ENCODE assay signal across 19 mouse cellular contexts in genomic region chrX:36831632-36832031, GRCm38 (mm10). TPM values are rescaled to one million over a fixed set of nuclear protein-coding genes. Genes with fewer than 3 reads are reported as not detected.
DNase-seq lines count a peak whose midpoint lies in the region; ATAC-seq and TF ChIP-seq lines count a peak whose summit lies in the region.
"Had no signal": no experiment of that assay in that cellular context is flagged by ENCODE, and none has a peak within 500 bp of the region (broad histone marks: within the 10 kb centered on the region; RNA-seq: fewer than 3 reads in every experiment).

No protein-coding gene starts in this region.

- ATAC-seq in forebrain, postnatal 0 days: peak; percentile 70
- no peak for ATAC-seq in forebrain, embryonic 12.5 days (ENCODE audit: low FRiP score)
- peak; percentile 83 for ATAC-seq in lung, embryonic 14.5 days (ENCODE audit: insufficient read depth)
- ATAC-seq in heart, embryonic 16.5 days (replicated peaks; ENCODE audit: extremely low read depth, insufficient read depth, low FRiP score): peak; percentile 51
- ATAC-seq: forebrain, embryonic 13.5 days; intestine, postnatal 0 days had no signal

- H3K4me3 ChIP-seq in forebrain, postnatal 0 days (ENCODE audit: low read depth, low read length): no peak overlapping the region
- H3K4me3 ChIP-seq in forebrain, embryonic 12.5 days (replicated peaks): no peak overlapping the region
- H3K4me3 ChIP-seq in lung, embryonic 14.5 days (ENCODE audit: low read depth, low read length): no peak overlapping the region
- no peak overlapping the region for H3K4me3 ChIP-seq in lung, adult 2 months (replicated peaks; ENCODE audit: extremely low read depth, low read depth, low read length)
- H3K4me3 ChIP-seq in heart, embryonic 16.5 days (ENCODE audit: low read length): no peak overlapping the region
- no peak overlapping the region for H3K4me3 ChIP-seq in small intestine, adult 2 months (ENCODE audit: low read depth, low read length)
- H3K4me3 ChIP-seq: embryonic facial prominence, embryonic 13.5 days; forebrain, embryonic 13.5 days; hindbrain, embryonic 12.5 days; limb, embryonic 15.5 days had no signal

- no peak for TF ChIP-seq CTCF in forebrain, postnatal 0 days (IDR thresholded peaks at IDR 0.05; ENCODE audit: low read depth)
- no peak for TF ChIP-seq CTCF in lung, embryonic 14.5 days (IDR thresholded peaks at IDR 0.05; ENCODE audit: low read depth)
- no peak for TF ChIP-seq CTCF in lung, adult 2 months (IDR thresholded peaks at IDR 0.05; ENCODE audit: insufficient read depth, low read length)
- TF ChIP-seq CTCF in small intestine, adult 2 months (IDR thresholded peaks at IDR 0.05; ENCODE audit: extremely low read depth, insufficient read length, insufficient replicate concordance, low read depth, low read length): no peak

- H3K27me3 ChIP-seq in forebrain, postnatal 0 days (ENCODE audit: insufficient read depth, low read length): no peaks in the 10 kb centered on the region
- H3K27me3 ChIP-seq in forebrain, embryonic 12.5 days: no peaks in the 10 kb centered on the region
- no peaks in the 10 kb centered on the region for H3K27me3 ChIP-seq in lung, embryonic 14.5 days (ENCODE audit: insufficient read depth, low read length)
- H3K27me3 ChIP-seq in heart, embryonic 16.5 days (ENCODE audit: control insufficient read depth, insufficient read depth, low read length): no peaks in the 10 kb centered on the region
- H3K27me3 ChIP-seq in small intestine, adult 2 months (ENCODE audit: control insufficient read depth, insufficient read depth, low read length): no peaks in the 10 kb centered on the region
- H3K27me3 ChIP-seq: embryonic facial prominence, embryonic 13.5 days; forebrain, embryonic 13.5 days; hindbrain, embryonic 12.5 days; limb, embryonic 15.5 days had no signal

- DNase-seq in forebrain, postnatal 0 days: peak; percentile 22
- peak; percentile 60 for DNase-seq in lung, embryonic 14.5 days
- no peak for DNase-seq in lung, adult 2 months
- no peak for DNase-seq in left cerebral cortex, adult 8-10 months (ENCODE audit: low spot score in 2 of 2)
- no peak for DNase-seq in embryo, embryonic 10 days (ENCODE audit: low spot score)
- DNase-seq: B cell, adult 2 months; cerebellum, postnatal 36 days; gastrocnemius, postnatal 14 days; right cerebral cortex, postnatal 14 days; thymus, postnatal 4 days had no signal

- H3K27ac ChIP-seq in forebrain, postnatal 0 days (ENCODE audit: low read depth, low read length): no peak overlapping the region
- H3K27ac ChIP-seq in forebrain, embryonic 12.5 days: no peak overlapping the region
- no peak overlapping the region for H3K27ac ChIP-seq in lung, embryonic 14.5 days (ENCODE audit: low read depth)
- H3K27ac ChIP-seq in heart, embryonic 16.5 days (ENCODE audit: low read length): no peak overlapping the region
- peak overlapping the region; percentile 81 for H3K27ac ChIP-seq in small intestine, adult 2 months (ENCODE audit: insufficient read depth, low read depth, low read length)
- H3K27ac ChIP-seq: embryonic facial prominence, embryonic 13.5 days; forebrain, embryonic 13.5 days; hindbrain, embryonic 12.5 days; limb, embryonic 15.5 days had no signal

- H3K4me2 ChIP-seq in forebrain, postnatal 0 days (ENCODE audit: low read depth): no peak overlapping the region
- H3K4me2 ChIP-seq in forebrain, embryonic 12.5 days: no peak overlapping the region
- no peak overlapping the region for H3K4me2 ChIP-seq in lung, embryonic 14.5 days
- no peak overlapping the region for H3K4me2 ChIP-seq in heart, embryonic 16.5 days (ENCODE audit: low read depth, low read length)
- H3K4me2 ChIP-seq: embryonic facial prominence, embryonic 13.5 days; forebrain, embryonic 13.5 days; hindbrain, embryonic 12.5 days; limb, embryonic 15.5 days; midbrain, embryonic 11.5 days had no signal

- 70% methylated on average over 4 of the region's 4 CpGs for WGBS in forebrain, postnatal 0 days
- WGBS in forebrain, embryonic 12.5 days: 66% methylated on average over 4 of the region's 4 CpGs
- WGBS in lung, embryonic 14.5 days: 45% methylated on average over 4 of the region's 4 CpGs
- 66% methylated on average over 4 of the region's 4 CpGs for WGBS in lung, adult 2 months
- WGBS in heart, embryonic 16.5 days: 31% methylated on average over 4 of the region's 4 CpGs
- WGBS in small intestine, adult 2 months: 38% methylated on average over 4 of the region's 4 CpGs

- no peaks in the 10 kb centered on the region for H3K36me3 ChIP-seq in forebrain, postnatal 0 days (ENCODE audit: insufficient read depth)
- no peaks in the 10 kb centered on the region for H3K36me3 ChIP-seq in forebrain, embryonic 12.5 days (replicated peaks)
- no peaks in the 10 kb centered on the region for H3K36me3 ChIP-seq in lung, embryonic 14.5 days (ENCODE audit: insufficient read depth)
- no peaks in the 10 kb centered on the region for H3K36me3 ChIP-seq in heart, embryonic 16.5 days (ENCODE audit: control insufficient read depth, insufficient read depth)
- no peaks in the 10 kb centered on the region for H3K36me3 ChIP-seq in small intestine, adult 2 months (ENCODE audit: control insufficient read depth, insufficient read depth, low read length)
- H3K36me3 ChIP-seq: embryonic facial prominence, embryonic 13.5 days; hindbrain, embryonic 12.5 days; limb, embryonic 15.5 days had no signal

- no peaks in the 10 kb centered on the region for H3K9me3 ChIP-seq in forebrain, postnatal 0 days (ENCODE audit: low read length)
- H3K9me3 ChIP-seq in forebrain, embryonic 12.5 days: no peaks in the 10 kb centered on the region
- no peaks in the 10 kb centered on the region for H3K9me3 ChIP-seq in lung, embryonic 14.5 days (ENCODE audit: low read depth, low read length)
- no peaks in the 10 kb centered on the region for H3K9me3 ChIP-seq in heart, embryonic 16.5 days (replicated peaks; ENCODE audit: control insufficient read depth, low read length)
- H3K9me3 ChIP-seq: embryonic facial prominence, embryonic 13.5 days; forebrain, embryonic 13.5 days; hindbrain, embryonic 12.5 days; limb, embryonic 15.5 days had no signal

- no peak overlapping the region for H3K9ac ChIP-seq in forebrain, postnatal 0 days
- H3K9ac ChIP-seq in forebrain, embryonic 12.5 days: no peak overlapping the region
- H3K9ac ChIP-seq in lung, embryonic 14.5 days: no peak overlapping the region
- H3K9ac ChIP-seq in heart, embryonic 16.5 days (ENCODE audit: low read length): no peak overlapping the region
- H3K9ac ChIP-seq: embryonic facial prominence, embryonic 13.5 days; forebrain, embryonic 13.5 days; hindbrain, embryonic 12.5 days; limb, embryonic 15.5 days had no signal

- no peaks in the 10 kb centered on the region for H3K4me1 ChIP-seq in forebrain, postnatal 0 days (ENCODE audit: insufficient read depth)
- peaks cover 4% of the 10 kb centered on the region; the same call in 1 of the 2 replicates for H3K4me1 ChIP-seq in forebrain, embryonic 12.5 days
- no peaks in the 10 kb centered on the region for H3K4me1 ChIP-seq in lung, embryonic 14.5 days (ENCODE audit: insufficient read depth)
- no peaks in the 10 kb centered on the region for H3K4me1 ChIP-seq in lung, adult 2 months (ENCODE audit: control insufficient read depth, insufficient read depth, low read length)
- H3K4me1 ChIP-seq in heart, embryonic 16.5 days (ENCODE audit: control insufficient read depth, insufficient read depth, low read length): peaks cover 9% of the 10 kb centered on the region
- peaks cover 18% of the 10 kb centered on the region; the same call in 1 of the 2 replicates for H3K4me1 ChIP-seq in small intestine, adult 2 months (ENCODE audit: control insufficient read depth, insufficient read depth, insufficient read length, low read length)
- H3K4me1 ChIP-seq: embryonic facial prominence, embryonic 13.5 days; forebrain, embryonic 13.5 days; hindbrain, embryonic 12.5 days; limb, embryonic 15.5 days had no signal

- TF ChIP-seq POLR2A in lung, adult 2 months (IDR thresholded peaks at IDR 0.05; ENCODE audit: borderline replicate concordance, extremely low read depth, low read depth, low read length): no peak
- TF ChIP-seq POLR2A in small intestine, adult 2 months (IDR thresholded peaks at IDR 0.05; ENCODE audit: low read depth, low read length): no peak

RNA-seq across cellular contexts. Expression of gene Slc25a5, which starts 36.2 kb away (rescaled TPM):
- total RNA-seq in forebrain, postnatal 0 days (2014; rRNA removed): 333 and 351 TPM in 2 replicates
- 466 and 495 TPM in 2 replicates for polyA plus RNA-seq in forebrain, postnatal 0 days (2015; fragmentation: Nextera tagmentation; extraction: Ambion mirVana)
- 694 and 710 TPM in 2 replicates for polyA plus RNA-seq in forebrain, embryonic 12.5 days (2016; fragmentation: Nextera tagmentation; extraction: Ambion mirVana)
- 690 and 709 TPM in 2 replicates for polyA plus RNA-seq in lung, embryonic 14.5 days (2014; fragmentation: Nextera tagmentation; extraction: Ambion mirVana)
- polyA plus RNA-seq in lung, adult 2 months (2012; rRNA removed): 299 and 343 TPM in 2 replicates
- polyA plus RNA-seq in heart, embryonic 16.5 days (2015; fragmentation: Nextera tagmentation; extraction: Ambion mirVana): 1,229 and 1,290 TPM in 2 replicates
- 962 and 2,171 TPM in 2 replicates for polyA plus RNA-seq in small intestine, adult 2 months (2012; rRNA removed)
- total RNA-seq in left cerebral cortex, adult 8-10 months (2022): 100 to 1,000 TPM; 337 to 365 (median 350) TPM

RNA-seq across cellular contexts. Expression of gene Ube2a, which starts 42.1 kb away (rescaled TPM):
- total RNA-seq in forebrain, postnatal 0 days (2014; rRNA removed): 24.4 and 31.4 TPM in 2 replicates
- 125 and 145 TPM in 2 replicates for polyA plus RNA-seq in forebrain, postnatal 0 days (2015; fragmentation: Nextera tagmentation; extraction: Ambion mirVana)
- 120 and 122 TPM in 2 replicates for polyA plus RNA-seq in forebrain, embryonic 12.5 days (2016; fragmentation: Nextera tagmentation; extraction: Ambion mirVana)
- 134 and 140 TPM in 2 replicates for polyA plus RNA-seq in lung, embryonic 14.5 days (2014; fragmentation: Nextera tagmentation; extraction: Ambion mirVana)
- polyA plus RNA-seq in lung, adult 2 months (2012; rRNA removed): 23.1 and 27.1 TPM in 2 replicates
- 137 and 144 TPM in 2 replicates for polyA plus RNA-seq in heart, embryonic 16.5 days (2015; fragmentation: Nextera tagmentation; extraction: Ambion mirVana)
- polyA plus RNA-seq in small intestine, adult 2 months (2012; rRNA removed): 20.6 and 34.2 TPM in 2 replicates
- 10 to 100 TPM; 38.8 to 46.3 (median 44.9) TPM for total RNA-seq in left cerebral cortex, adult 8-10 months (2022)

RNA-seq across cellular contexts. Expression of gene C330007P06Rik, which starts 42.3 kb away (rescaled TPM):
- total RNA-seq in forebrain, postnatal 0 days (2014; rRNA removed): 30.6 and 36.1 TPM in 2 replicates
- 18.0 and 20.8 TPM in 2 replicates for polyA plus RNA-seq in forebrain, postnatal 0 days (2015; fragmentation: Nextera tagmentation; extraction: Ambion mirVana)
- 33.0 and 33.5 TPM in 2 replicates for polyA plus RNA-seq in forebrain, embryonic 12.5 days (2016; fragmentation: Nextera tagmentation; extraction: Ambion mirVana)
- polyA plus RNA-seq in lung, embryonic 14.5 days (2014; fragmentation: Nextera tagmentation; extraction: Ambion mirVana): 37.9 and 39.2 TPM in 2 replicates
- 18.6 and 22.7 TPM in 2 replicates for polyA plus RNA-seq in lung, adult 2 months (2012; rRNA removed)
- 19.4 and 20.4 TPM in 2 replicates for polyA plus RNA-seq in heart, embryonic 16.5 days (2015; fragmentation: Nextera tagmentation; extraction: Ambion mirVana)
- polyA plus RNA-seq in small intestine, adult 2 months (2012; rRNA removed): 2.8 and 5.2 TPM in 2 replicates
- 10 to 100 TPM; 36.4 to 42.3 (median 37.5) TPM for total RNA-seq in left cerebral cortex, adult 8-10 months (2022)

Comparison
In these comparisons a context has a peak if more than half of its experiments do, and no peak if none do; other contexts are left out.
1. DNase-seq: peak in forebrain, postnatal 0 days (single experiment) and lung, embryonic 14.5 days (single experiment); none in lung, adult 2 months (single experiment), left cerebral cortex, adult 8-10 months (0 of 2) and embryo, embryonic 10 days (single experiment).